Mouse (Mus musculus) lung, postnatal 0 days (tissue): ENCODE measurements around the gene Ints3. TPM values are rescaled to one million over a fixed set of nuclear protein-coding genes. Genes with fewer than 3 reads are reported as not detected.

Experiments
- ATAC-seq: fragments of 200-750 bp; cut with Nextera tagmentation; 2 replicates; pipeline ENCODE4 v1.8.0; 2017; ENCODE audit warnings: moderate library complexity
- DNase-seq: peaks from one replicate; pipeline ENCODE4 v3.0.0-alpha.2; 2016; ENCODE audit warnings: low spot score
- H3K27ac ChIP-seq: fragments of 300-500 bp; sonication (generic); 2 replicates; pipeline ENCODE4 v1.5.1; 2014; ENCODE audit warnings: antibody characterized with exemption, mild to moderate bottlenecking, low read length, mixed read lengths
- H3K27me3 ChIP-seq: fragments of 300-500 bp; sonication (generic); replicated peaks from 2 replicates; pipeline ENCODE4 v1.6.1; 2014; ENCODE audit warnings: low read length, mixed read lengths; ENCODE audit not compliant: insufficient read depth
- H3K36me3 ChIP-seq: fragments of 300-500 bp; sonication (generic); 2 replicates; pipeline ENCODE4 v1.6.1; 2014; ENCODE audit warnings: low read length, mixed read lengths; ENCODE audit not compliant: insufficient read depth
- H3K4me1 ChIP-seq: fragments of 300-500 bp; sonication (generic); 2 replicates; pipeline ENCODE4 v1.6.1; 2014; ENCODE audit warnings: antibody characterized with exemption, low read depth, low read length, mixed read lengths; ENCODE audit not compliant: insufficient read depth
- H3K4me2 ChIP-seq: fragments of 300-500 bp; sonication (generic); replicated peaks from 2 replicates; pipeline ENCODE4 v1.6.1; 2014; ENCODE audit warnings: low read depth, mild to moderate bottlenecking, low read length, moderate library complexity, mixed read lengths
- H3K4me3 ChIP-seq: fragments of 300-500 bp; sonication (generic); 2 replicates; pipeline ENCODE4 v1.5.1; 2014; ENCODE audit warnings: low read depth, low read length
- H3K9ac ChIP-seq: fragments of 300-500 bp; sonication (generic); replicated peaks from 2 replicates; pipeline ENCODE4 v1.6.1; 2014; ENCODE audit warnings: low read depth, mild to moderate bottlenecking
- H3K9me3 ChIP-seq: fragments of 300-500 bp; sonication (generic); 2 replicates; pipeline ENCODE4 v1.6.1; 2016; ENCODE audit warnings: low read length, mixed read lengths
- CTCF ChIP-seq: IDR thresholded peaks from 2 replicates; pipeline ENCODE4 v1.5.1; 2016; ENCODE audit warnings: antibody characterized with exemption, mild to moderate bottlenecking
- EP300 ChIP-seq: IDR thresholded peaks from 2 replicates; pipeline ENCODE4 v1.6.1; 2016; ENCODE audit warnings: antibody characterized with exemption, mild to moderate bottlenecking, control low read depth
- WGBS: fragments of 180-500 bp; shearing (Covaris S2); extraction: QIAGEN DNeasy Blood & Tissue Kit; methylation state at CpG from one replicate; pipeline ENCODE4 v1.1.7; 2014; 5-methylcytosine and 5-hydroxymethylcytosine counted together
- polyA plus RNA-seq: library from polyadenylated mRNA; unstranded; fragments of >200 nt; fragmentation: Nextera tagmentation; extraction: Ambion mirVana; gene quantifications from 2 replicates; pipeline ENCODE4 v1.2.1, GENCODE M21; 2015

Gene Ints3
- polyA plus RNA-seq, result 10.6 and 13.9 TPM in 2 replicates

GRCm38 (mm10) chr3:90433381-90434020 lies at the start of gene Ints3:
TSS of gene Ints3 (minus strand) at chr3:90433622.
- peak within 1 kb of the TSS; percentile 98 for H3K27ac ChIP-seq
- TF ChIP-seq EP300 (no peak), CTCF (peak; percentile 23)
- H3K4me3 ChIP-seq, result peak within 1 kb of the TSS; percentile 65
- peaks cover 21% of the 10 kb centered on the region; the same call in 1 of the 2 replicates for H3K4me1 ChIP-seq
- under 1% methylated on average over 52 of the region's 52 CpGs for WGBS
- H3K9ac ChIP-seq, result peak within 1 kb of the TSS; percentile 78
- peak; percentile 99 for ATAC-seq
- no peaks in the 10 kb centered on the region for H3K9me3 ChIP-seq
- DNase-seq, result peak; percentile 100
- H3K36me3 ChIP-seq, result no peaks in the 10 kb centered on the region
- peak within 1 kb of the TSS; percentile 92 for H3K4me2 ChIP-seq
- H3K27me3 ChIP-seq, result no peaks in the 10 kb centered on the region

GRCm38 (mm10) chr3:90475831-90476611 lies 42.6 kb upstream of the Ints3 start, which contains the start of gene Ilf2:
TSS of gene Ilf2 (plus strand) at chr3:90476126.
- under 1% methylated on average over 45 of the region's 45 CpGs for WGBS
- H3K4me3 ChIP-seq, result peak within 1 kb of the TSS; percentile 86
- H3K27ac ChIP-seq, result peak within 1 kb of the TSS; percentile 93
- TF ChIP-seq CTCF, result peak; percentile 79
- TF ChIP-seq EP300, result peak; percentile 82
- peak; percentile 99 for ATAC-seq
- peak within 1 kb of the TSS; percentile 85 for H3K9ac ChIP-seq
- no peaks in the 10 kb centered on the region for H3K27me3 ChIP-seq
- H3K9me3 ChIP-seq, result no peaks in the 10 kb centered on the region
- no peaks in the 10 kb centered on the region; the same call in 1 of the 2 replicates for H3K4me1 ChIP-seq
- peak; percentile 99 for DNase-seq
- H3K4me2 ChIP-seq, result peak within 1 kb of the TSS; percentile 67
- H3K36me3 ChIP-seq, result no peaks in the 10 kb centered on the region

- no peaks in the 10 kb centered on the region; the same call in 1 of the 2 replicates for H3K4me1 ChIP-seq
- no peak for TF ChIP-seq CTCF
- TF ChIP-seq EP300, result no peak
- H3K27ac ChIP-seq, result no peak overlapping the region
- no peak overlapping the region for H3K4me3 ChIP-seq
- no peak for DNase-seq
- WGBS, result 38% methylated on average over 15 of the region's 16 CpGs
- H3K9me3 ChIP-seq, result no peaks in the 10 kb centered on the region
- no peak overlapping the region for H3K9ac ChIP-seq
- no peaks in the 10 kb centered on the region for H3K36me3 ChIP-seq
- H3K4me2 ChIP-seq, result peak overlapping the region; percentile 35; the same call in 1 of the 2 replicates
- no peaks in the 10 kb centered on the region for H3K27me3 ChIP-seq
- no peak for ATAC-seq
Observed at GRCm38 (mm10) chr3:90475151-90475830, 41.9 kb upstream of the Ints3 start.

- Histone ChIP-seq H3K9me3 (no peaks in the 10 kb centered on the region), H3K4me3 (no peak overlapping the region), H3K27ac (no peak overlapping the region), H3K27me3 (no peaks in the 10 kb centered on the region), H3K36me3 (no peaks in the 10 kb centered on the region), H3K9ac (no peak overlapping the region), H3K4me1 (no peaks in the 10 kb centered on the region; the same call in 1 of the 2 replicates), H3K4me2 (no peak overlapping the region)
- DNase-seq (peak; percentile 64), ATAC-seq (no peak)
- TF ChIP-seq CTCF, result peak; percentile 74
- no peak for TF ChIP-seq EP300
- WGBS, result 24% methylated on average over 3 of the region's 3 CpGs
Observed at GRCm38 (mm10) chr3:90472213-90472612, 38.8 kb upstream of the Ints3 start.

- WGBS, result 85% methylated on average over 10 of the region's 10 CpGs
- DNase-seq (no peak), ATAC-seq (no peak)
- no peak overlapping the region for H3K9ac ChIP-seq
- no peaks in the 10 kb centered on the region; the same call in 1 of the 2 replicates for H3K4me1 ChIP-seq
- no peak for TF ChIP-seq EP300
- no peak for TF ChIP-seq CTCF
- H3K4me3 ChIP-seq, result no peak overlapping the region
- H3K27me3 ChIP-seq, result no peaks in the 10 kb centered on the region
- no peak overlapping the region for H3K4me2 ChIP-seq
- H3K9me3 ChIP-seq, result no peaks in the 10 kb centered on the region
- no peak overlapping the region for H3K27ac ChIP-seq
- H3K36me3 ChIP-seq, result no peaks in the 10 kb centered on the region
Observed at GRCm38 (mm10) chr3:90467618-90468300, 34.3 kb upstream of the Ints3 start.
